Mouse (Mus musculus) layer of hippocampus, adult 18-20 months (tissue): Measurements from ENCODE around the gene Gramd1b. TPM values are rescaled to one million over a fixed set of nuclear protein-coding genes. Genes with fewer than 3 reads are reported as not detected.

ENCODE experiments used
- DNase-seq, 2 experiments: peaks; one replicate each; pipeline ENCODE4 v3.0.0; 2022; ENCODE audit warnings: low spot score in 2 of 2
- total RNA-seq, 2 experiments: library from RNA; stranded (reverse); gene quantifications; 2 replicates each; pipeline ENCODE4 v1.2.3; 2021

The Gramd1b gene
- total RNA-seq, 2 experiments from 2014 or later = 146 to 159 TPM

DNA sequence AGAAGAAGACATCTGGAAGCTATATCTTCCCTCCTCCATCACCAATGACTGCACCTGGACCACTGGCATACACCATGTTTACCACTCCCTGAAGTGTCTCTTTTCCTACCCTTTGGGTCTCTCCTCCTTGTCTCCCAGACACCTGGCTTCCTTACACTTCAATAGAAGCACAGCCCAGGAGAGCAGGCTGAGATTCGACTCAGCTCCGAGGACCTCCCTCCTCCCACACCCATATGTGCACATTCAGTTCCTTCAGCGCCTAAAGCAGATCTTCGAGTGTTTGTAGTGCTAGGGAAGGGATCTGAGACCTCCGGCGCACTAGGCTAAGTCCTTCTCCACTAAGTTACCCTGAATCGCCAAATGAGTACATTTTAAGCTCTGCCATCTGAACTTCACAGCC is 127.4 kb downstream of the Gramd1b start:
- peak in 1 of 2 experiments; percentile 57 for DNase-seq

- DNase-seq = no peak
Measured at GRCm38 (mm10) chr9:40401818-40402217, 129.4 kb downstream of the Gramd1b start.

GRCm38 (mm10) chr9:40400854-40401253 is 130.3 kb downstream of the Gramd1b start:
- DNase-seq = no peak

DNA sequence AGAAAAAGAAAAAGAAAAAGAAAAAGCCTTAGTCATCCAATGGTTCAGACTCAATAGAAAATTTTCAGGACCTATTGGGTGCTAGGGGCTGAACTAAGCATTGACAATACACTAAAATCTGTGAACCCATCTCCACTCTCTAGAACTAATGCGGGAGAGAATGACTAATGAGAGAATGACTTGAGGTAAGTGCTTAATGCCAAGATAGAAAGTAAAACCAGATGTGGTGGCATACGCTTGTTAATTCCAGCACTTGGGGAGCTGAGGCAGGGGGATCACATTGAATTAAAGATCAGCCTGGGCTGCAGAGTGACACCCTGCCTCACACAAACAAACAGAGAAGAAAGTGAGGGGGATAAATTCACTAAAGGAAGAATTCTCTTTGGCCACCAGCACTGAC is 131.0 kb downstream of the Gramd1b start:
- DNase-seq = no peak

GRCm38 (mm10) chr9:40399359-40399932 is 131.7 kb downstream of the Gramd1b start:
- no peak for DNase-seq

DNA sequence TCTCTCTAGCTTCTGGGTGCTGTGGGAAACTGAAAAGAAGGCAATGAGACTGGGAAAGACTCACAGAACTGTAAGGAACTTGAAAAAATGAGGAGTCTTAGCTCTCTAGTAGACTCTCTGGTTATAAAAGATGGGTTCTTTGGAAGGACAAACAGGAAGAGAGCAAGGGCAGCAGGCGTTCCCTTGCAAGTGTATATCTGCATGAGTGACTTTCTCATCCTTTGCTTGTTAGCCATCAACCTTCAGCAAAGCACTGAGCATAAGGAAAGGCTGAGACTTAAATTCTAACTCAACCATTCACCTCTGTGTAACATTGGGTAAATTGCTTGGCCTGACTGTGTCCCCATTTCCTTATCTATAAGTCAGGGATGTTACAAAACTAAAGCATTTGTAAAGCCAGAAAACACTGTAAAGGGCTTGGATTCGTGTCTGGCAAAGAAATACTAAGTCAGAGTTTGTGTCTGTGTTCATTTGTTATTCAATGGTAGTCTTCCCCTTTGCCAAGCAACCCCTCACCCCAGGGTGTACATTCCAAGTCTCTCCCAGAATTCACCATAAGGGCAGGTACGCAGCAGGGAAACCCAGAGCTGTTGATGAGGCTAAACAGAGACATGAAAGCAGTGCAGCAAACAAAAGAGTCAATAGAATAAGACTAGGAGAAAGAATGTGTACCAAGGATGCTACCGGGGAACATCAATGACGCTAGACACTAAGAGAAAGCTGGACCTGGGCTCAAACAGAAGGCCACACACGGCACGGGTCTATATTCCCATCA is 133.5 kb downstream of the Gramd1b start:
- DNase-seq = no peak

- DNase-seq = peak; percentile 73 to 88
Measured at GRCm38 (mm10) chr9:40397036-40397435, 134.1 kb downstream of the Gramd1b start.

DNA sequence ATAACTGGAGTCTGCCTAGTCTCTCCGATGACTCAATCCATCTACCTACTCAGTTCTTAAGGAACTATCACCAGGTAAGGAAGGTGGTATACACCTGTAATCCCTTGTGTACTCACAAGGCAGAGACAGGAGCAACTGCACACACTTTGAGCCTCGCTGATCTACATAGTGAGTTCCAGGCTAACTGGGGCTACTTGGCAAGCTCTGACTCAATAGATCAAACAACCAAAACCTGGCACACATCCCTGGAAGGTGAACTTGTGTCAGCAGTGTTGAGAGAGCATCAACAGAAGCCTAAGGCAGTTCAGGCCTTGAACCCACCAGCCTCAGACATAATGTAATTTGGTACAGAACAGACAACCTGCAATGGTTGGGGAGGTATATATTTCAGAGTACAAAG is 135.0 kb downstream of the Gramd1b start:
- DNase-seq = no peak

DNA sequence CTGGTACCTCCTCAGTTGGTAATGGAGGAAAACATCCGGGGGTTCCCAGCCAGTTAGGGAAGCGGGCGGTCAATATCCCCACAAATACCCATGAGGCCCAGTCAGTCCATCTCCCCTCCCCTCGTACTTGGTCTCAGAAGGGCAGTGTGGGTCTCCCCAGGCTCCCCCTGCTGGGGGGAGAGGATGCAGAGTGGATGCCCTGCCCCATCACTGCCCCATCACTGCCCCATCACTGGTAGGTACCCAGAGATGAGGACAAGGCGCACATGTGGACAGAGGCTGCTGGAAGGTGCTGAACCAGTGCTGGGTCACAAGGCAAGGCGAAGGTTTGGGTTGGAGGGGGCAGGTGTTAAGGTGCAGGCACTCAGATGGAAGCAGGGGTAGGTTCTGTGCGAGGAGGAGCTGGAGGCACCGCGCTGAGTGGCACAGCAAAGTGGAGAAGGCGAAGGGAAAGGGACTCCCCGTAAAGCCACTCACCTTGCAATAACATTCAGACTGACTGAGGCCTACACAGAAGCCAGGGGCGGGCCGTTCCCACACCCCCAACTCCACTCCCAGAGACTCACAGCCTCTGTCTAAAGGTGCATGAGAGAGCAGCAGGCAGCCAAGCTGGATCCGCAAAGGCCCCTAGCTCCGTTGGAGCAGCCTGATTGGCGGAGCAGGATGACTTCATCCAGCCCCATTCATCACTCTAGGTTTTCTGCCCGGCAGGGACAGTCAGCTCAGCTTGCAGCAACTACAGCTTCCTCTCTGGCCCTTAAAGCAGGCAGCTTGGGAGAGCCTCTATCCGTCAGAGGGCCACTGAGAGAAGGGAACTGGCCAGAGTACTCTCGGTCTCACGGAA is 139.1 kb downstream of the Gramd1b start:
- DNase-seq = peak; percentile 76 to 87

- DNase-seq = no peak
Measured at GRCm38 (mm10) chr9:40391359-40391758, 139.8 kb downstream of the Gramd1b start.

DNA sequence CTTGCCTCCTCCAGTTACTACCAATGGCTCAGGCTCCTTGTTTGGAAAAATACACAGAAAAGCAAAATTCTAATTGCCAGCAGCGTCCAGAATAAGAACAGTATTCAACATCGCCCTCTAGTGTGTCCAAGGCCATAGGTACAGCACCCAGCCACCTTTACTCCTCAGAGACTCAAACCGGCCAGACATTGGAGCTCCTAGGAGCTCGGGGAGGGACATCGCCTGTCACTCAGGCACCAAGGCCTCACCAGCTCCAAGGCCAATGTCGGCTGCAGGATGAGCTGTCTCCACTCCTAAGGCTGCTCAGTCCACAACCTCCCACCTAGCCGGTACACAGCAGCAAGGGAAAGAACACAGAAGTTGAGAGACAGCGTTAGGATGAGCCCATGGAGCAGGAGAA is 140.3 kb downstream of the Gramd1b start:
- DNase-seq = peak in 1 of 2 experiments; percentile 64

- DNase-seq = no peak
Measured at GRCm38 (mm10) chr9:40390396-40390760, 140.8 kb downstream of the Gramd1b start.

GRCm38 (mm10) chr9:40389669-40390395 is 141.4 kb downstream of the Gramd1b start:
- no peak for DNase-seq

DNA sequence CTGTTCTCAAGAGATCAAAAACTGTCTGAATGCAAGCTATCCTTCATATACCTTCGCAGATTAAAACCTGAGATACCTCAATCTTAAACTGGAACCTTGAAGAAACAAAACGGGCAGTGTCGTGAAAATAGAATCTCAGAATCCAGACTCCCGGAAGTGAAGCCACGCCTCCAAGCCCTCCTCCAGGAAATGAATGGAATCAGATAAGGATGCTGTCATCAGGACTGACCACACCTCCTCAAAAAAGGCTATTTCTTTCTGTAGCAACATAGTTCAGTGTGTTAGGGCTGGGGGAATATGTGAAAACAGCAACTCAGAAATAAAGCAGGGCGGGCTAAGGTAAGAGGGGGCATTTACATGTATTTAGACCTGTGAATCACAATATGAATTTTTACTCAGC is 142.0 kb downstream of the Gramd1b start:
- DNase-seq = no peak

DNA sequence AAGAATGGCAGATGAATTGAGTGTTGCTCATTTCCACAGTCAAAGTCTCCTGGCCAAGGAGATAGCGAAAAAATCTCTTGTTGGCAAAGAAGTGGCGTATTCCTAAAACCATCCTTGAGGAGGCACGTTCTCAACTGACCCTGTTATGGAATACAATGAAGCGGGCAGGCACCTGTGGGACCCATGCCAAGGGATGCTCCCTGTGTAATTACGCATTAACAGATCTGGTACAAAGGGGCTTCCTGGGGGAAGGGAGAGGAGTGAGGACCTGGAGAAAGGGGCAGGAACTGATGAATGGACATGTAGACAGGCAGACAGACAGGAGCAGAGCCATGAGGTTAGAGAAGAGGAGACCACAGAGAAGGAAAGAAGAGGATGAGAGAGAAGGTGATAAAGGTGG is 146.4 kb downstream of the Gramd1b start:
- no peak for DNase-seq

- DNase-seq = no peak
Measured at GRCm38 (mm10) chr9:40382508-40382907, 148.7 kb downstream of the Gramd1b start.

DNA sequence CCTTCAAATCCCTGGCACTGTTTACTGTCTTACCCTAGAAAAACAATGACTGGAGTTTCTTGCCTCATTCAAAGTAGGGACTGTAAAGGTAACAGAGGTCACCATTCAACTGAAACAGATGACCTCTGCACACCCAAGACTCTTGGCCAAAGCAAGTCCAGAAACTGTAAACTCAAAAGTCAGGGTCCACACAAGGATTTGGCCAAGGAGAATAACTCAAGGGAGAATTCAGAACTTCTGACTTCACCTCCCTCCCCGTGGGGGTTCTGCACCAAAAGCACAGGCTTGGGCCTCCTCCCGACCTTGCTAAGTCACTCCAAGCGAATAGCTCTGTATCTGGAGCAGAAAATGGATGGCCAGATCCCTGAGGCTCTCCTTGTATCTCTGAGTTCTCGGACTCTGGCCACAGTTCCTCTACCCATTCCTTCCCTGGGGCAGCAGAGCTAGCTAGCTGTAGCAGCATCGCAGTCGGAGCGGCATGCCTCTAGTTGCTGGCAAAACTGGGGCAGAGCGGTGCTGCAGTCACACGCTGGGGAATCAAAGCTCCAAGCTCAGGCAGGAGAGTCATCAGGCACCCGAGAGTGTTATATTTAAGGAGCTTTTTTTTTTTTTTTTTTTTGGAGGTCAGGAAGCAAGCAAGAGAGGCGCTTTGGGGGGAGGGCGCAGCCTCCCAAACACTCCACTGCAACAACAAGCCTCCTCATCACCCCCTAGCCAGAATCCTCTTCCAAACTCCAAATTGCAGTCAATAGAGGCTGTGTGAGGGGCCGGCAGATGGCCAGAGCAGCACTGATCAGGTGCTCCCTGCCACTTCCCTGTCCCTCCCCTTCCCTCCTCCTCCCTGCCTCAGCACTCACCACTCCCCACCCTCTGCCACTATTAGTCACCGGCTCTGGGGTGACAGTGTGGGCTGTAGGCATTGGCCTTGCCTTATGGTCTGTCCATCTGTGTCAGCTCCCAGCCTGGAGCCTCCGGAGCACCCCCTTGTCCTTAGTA is 149.5 kb downstream of the Gramd1b start:
- DNase-seq = peak; percentile 73 to 76

DNA sequence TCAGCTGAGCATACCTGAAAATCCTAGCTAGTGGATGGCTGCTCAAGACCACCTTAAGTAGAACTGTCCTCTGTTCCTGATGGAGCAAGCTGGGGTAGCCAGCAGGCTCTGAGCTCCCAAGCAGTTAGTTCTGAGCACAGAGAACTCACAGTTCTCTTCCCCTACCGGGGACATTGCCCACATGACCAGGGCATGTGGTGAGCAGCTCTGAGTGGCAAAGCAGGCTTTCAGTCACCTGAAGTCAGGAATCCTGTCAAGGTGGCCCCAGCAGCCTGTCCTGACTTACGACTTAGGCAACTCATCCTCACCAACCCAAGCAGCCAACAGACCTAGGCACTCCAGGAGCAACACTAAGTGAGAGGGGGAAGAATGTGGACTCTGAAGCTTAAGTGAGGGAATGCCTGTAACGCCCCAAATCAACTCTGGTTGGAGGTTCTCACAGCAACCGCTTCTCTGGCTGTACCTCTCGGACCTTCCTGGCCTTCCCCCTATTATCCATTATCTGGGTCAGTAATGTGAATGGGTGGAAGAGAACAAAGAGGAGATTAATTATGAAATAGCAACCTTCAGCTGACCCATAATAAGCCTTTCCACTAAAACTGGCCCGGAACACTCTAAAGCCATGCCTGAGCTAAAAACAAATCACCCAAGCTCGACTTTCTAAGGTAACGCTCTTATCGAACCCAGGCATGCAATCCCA is 154.3 kb downstream of the Gramd1b start:
- no peak for DNase-seq

DNA sequence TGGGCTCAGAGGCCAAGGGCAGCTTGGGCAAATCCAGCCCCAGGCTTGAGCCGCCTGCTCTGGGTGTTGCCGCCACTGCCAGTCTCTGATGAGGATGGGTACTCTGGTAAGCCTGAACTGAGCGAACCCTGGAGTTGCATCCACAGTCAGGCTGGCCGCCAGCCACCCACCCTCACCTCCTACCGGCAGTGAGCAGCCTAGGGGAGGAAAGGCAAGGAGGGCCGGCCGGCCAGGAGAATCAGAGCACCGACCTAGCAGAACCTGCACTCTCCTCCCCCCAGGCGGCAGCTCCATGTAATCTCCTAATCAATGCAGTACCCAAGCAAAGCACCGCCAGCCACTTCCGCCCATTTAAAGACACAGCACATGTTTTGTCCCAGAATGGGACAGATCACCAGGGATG is 155.0 kb downstream of the Gramd1b start:
- peak; percentile 72 to 86 for DNase-seq

DNA sequence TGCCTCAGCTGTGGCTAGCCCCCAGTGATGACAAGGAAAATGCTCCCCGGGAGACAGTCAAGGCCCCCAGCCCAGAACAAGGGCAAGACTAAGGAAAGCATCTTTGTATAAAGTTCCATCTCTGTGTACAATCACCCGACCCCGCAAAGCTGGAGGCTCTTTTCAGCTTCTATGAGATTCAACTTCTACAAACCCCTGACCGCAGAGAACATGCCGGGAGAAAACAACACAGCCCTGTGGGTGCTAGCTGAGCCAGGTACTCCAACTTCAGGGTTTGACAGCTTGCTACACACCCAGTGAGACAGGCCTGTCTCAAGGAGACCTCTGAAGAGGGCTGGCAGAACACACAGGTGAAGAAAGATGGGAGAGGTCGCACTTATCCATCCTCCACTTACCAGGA is 155.7 kb downstream of the Gramd1b start:
- no peak for DNase-seq
